Mouse (Mus musculus) embryonic facial prominence, embryonic 10.5 days (tissue): Measurements from ENCODE around the gene Lhb. TPM values are rescaled to one million over a fixed set of nuclear protein-coding genes. Genes with fewer than 3 reads are reported as not detected.

Experiments used
- DNase-seq: peaks from one replicate; pipeline ENCODE4 v3.0.0-alpha.2; 2017; ENCODE audit warnings: low spot score
- H3K27ac ChIP-seq: fragments of 300-500 bp; sonication (generic); replicated peaks from 2 replicates; pipeline ENCODE4 v1.5.1; 2016; ENCODE audit warnings: mild to moderate bottlenecking
- H3K27me3 ChIP-seq: fragments of 300-500 bp; sonication (generic); replicated peaks from 2 replicates; pipeline ENCODE4 v1.6.1; 2016; ENCODE audit warnings: low read depth, mild to moderate bottlenecking; ENCODE audit not compliant: poor library complexity, severe bottlenecking
- H3K36me3 ChIP-seq: fragments of 300-500 bp; sonication (generic); replicated peaks from 2 replicates; pipeline ENCODE4 v1.6.1; 2016; ENCODE audit warnings: mild to moderate bottlenecking, moderate library complexity
- H3K4me1 ChIP-seq: fragments of 300-500 bp; sonication (generic); 2 replicates; pipeline ENCODE4 v1.6.1; 2016
- H3K4me3 ChIP-seq: fragments of 300-500 bp; sonication (generic); 2 replicates; pipeline ENCODE4 v1.5.1; 2016; ENCODE audit warnings: mild to moderate bottlenecking, moderate library complexity
- H3K9me3 ChIP-seq: fragments of 300-500 bp; sonication (generic); 2 replicates; pipeline ENCODE4 v1.6.1; 2016; ENCODE audit warnings: mild to moderate bottlenecking
- WGBS: fragments of 180-500 bp; shearing (Covaris S2); methylation state at CpG from one replicate; pipeline ENCODE4 v1.1.7; 2016; 5-methylcytosine and 5-hydroxymethylcytosine counted together
- polyA plus RNA-seq: library from polyadenylated mRNA; unstranded; fragments of >200 nt; fragmentation: Nextera tagmentation; extraction: Ambion mirVana; gene quantifications from 2 replicates; pipeline ENCODE4 v1.2.1, GENCODE M21; 2016

The Lhb gene
- polyA plus RNA-seq, 1 experiment from 2014 or later, result 0.70 TPM

- WGBS, result 13% methylated on average over 37 of the region's 37 CpGs
- Histone ChIP-seq H3K27ac (peak overlapping the region; percentile 4; the same call in 1 of the 2 replicates), H3K4me1 (peaks cover 52% of the 10 kb centered on the region), H3K36me3 (peaks cover 6% of the 10 kb centered on the region), H3K4me3 (peak overlapping the region; percentile 40), H3K27me3 (peaks cover 100% of the 10 kb centered on the region), H3K9me3 (no peaks in the 10 kb centered on the region)
- DNase-seq, result no peak
Observed at GRCm38 (mm10) chr7:45415636-45416035, 5.0 kb upstream of the Lhb start.

DNA sequence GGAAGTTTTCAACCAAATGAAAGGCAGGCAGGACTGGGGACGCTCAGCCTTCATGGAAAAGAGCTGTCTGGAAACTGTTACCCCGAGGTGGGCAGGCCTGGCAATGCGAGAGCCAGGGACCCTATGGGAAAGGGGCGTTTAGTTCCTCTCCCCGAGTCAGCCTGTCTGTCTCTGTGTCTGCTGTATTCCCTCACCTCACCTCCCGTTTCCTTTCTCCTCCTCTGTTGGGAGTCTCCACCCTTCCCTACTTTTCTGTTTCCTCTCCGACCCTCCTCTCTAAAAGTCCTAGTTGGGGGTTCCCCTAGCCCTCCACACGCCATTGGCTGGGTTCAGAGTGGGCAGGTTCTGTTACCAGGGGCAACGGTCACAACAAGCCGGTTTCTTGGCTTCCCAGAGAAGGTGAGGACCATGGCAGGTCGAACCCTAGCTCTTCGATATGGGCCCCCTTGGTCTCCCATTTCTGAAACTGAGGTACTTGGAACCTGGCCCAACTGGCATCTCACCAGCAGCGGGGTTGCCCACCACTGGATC, 2.6 kb upstream of the Lhb start:
- peaks cover 96% of the 10 kb centered on the region for H3K27me3 ChIP-seq
- peaks cover 30% of the 10 kb centered on the region for H3K36me3 ChIP-seq
- peaks cover 53% of the 10 kb centered on the region for H3K4me1 ChIP-seq
- H3K9me3 ChIP-seq, result no peaks in the 10 kb centered on the region
- WGBS, result 14% methylated on average over 13 of the region's 13 CpGs
- peak overlapping the region; percentile 34 for H3K4me3 ChIP-seq
- DNase-seq, result peak; percentile 51
- no peak overlapping the region for H3K27ac ChIP-seq

DNA sequence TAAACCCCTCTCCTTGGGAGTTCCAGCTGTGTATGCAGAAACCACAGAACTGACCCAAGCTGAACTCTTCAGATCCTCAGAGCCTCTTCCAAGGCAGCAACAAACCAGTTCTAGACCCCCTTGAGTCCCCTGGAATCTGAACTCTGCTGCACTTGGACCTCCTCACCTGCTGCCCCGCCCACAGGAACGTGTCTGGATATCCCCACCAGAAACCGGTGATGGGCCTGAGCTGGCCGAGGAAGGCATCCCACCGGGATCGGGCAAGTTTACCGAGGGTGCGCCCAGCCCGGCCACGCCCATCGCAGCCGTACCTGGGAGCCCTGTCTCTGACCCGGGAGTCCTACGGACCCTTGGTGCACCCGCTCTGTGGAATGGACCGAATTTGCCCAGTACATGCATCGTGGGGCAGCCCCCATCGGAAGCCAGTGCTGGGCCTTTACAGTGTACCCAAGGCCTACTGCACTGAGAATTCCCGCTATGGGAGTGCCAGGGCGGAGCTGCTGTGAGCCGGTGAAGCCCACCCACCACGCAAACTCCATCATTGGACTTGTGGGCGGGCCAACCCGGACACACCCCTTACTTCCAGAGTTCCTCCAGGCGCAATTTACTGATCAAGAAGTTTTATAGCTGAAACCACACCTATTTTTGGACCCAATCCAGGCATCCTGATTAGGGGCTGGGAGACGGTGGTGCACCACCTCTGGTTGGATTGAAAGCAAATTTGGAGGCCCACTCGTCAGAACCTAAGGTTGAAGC, 583 bp upstream of the Lhb start:
- Histone ChIP-seq H3K27ac (no peak overlapping the region), H3K4me1 (peaks cover 34% of the 10 kb centered on the region), H3K4me3 (peak overlapping the region; percentile 22; the same call in 1 of the 2 replicates), H3K9me3 (no peaks in the 10 kb centered on the region), H3K36me3 (peaks cover 50% of the 10 kb centered on the region), H3K27me3 (peaks cover 75% of the 10 kb centered on the region)
- peak; percentile 49 for DNase-seq
- WGBS, result 14% methylated on average over 27 of the region's 27 CpGs

DNA sequence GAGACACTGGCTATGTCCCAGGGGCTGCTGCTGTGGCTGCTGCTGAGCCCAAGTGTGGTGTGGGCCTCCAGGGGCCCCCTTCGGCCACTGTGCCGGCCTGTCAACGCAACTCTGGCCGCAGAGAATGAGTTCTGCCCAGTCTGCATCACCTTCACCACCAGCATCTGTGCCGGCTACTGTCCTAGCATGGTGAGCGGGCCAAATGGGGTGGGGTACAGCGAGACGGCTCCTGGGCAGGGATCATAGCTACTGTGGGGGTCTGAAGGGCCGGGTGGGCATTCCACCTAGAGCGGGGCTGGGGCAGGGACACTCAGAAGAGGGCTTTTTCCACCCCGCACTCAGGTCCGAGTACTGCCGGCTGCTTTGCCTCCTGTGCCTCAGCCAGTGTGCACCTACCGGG, 574 bp downstream of the Lhb start:
- DNase-seq, result no peak
- Histone ChIP-seq H3K9me3 (no peaks in the 10 kb centered on the region), H3K27ac (no peak overlapping the region), H3K4me3 (no peak overlapping the region), H3K4me1 (peaks cover 26% of the 10 kb centered on the region), H3K27me3 (peaks cover 64% of the 10 kb centered on the region), H3K36me3 (peaks cover 61% of the 10 kb centered on the region)
- WGBS, result 91% methylated on average over 14 of the region's 14 CpGs

GRCm38 (mm10) chr7:45426556-45426955, 5.9 kb downstream of the Lhb start:
- H3K27me3 ChIP-seq, result peaks cover 10% of the 10 kb centered on the region
- no peak overlapping the region for H3K27ac ChIP-seq
- no peak overlapping the region for H3K4me3 ChIP-seq
- H3K36me3 ChIP-seq, result peaks cover 100% of the 10 kb centered on the region
- DNase-seq, result no peak
- WGBS, result 93% methylated on average over 8 of the region's 8 CpGs
- H3K9me3 ChIP-seq, result no peaks in the 10 kb centered on the region
- H3K4me1 ChIP-seq, result no peaks in the 10 kb centered on the region

- no peak for DNase-seq
- peak overlapping the region; percentile 92 for H3K27ac ChIP-seq
- H3K4me1 ChIP-seq, result peaks cover 49% of the 10 kb centered on the region
- H3K4me3 ChIP-seq, result peak overlapping the region; percentile 93
- 1% methylated on average over 7 of the region's 7 CpGs for WGBS
- H3K36me3 ChIP-seq, result peaks cover 41% of the 10 kb centered on the region
- H3K9me3 ChIP-seq, result no peaks in the 10 kb centered on the region
- H3K27me3 ChIP-seq, result no peaks in the 10 kb centered on the region
Observed at GRCm38 (mm10) chr7:45433835-45434202, 13.2 kb downstream of the Lhb start.

DNA sequence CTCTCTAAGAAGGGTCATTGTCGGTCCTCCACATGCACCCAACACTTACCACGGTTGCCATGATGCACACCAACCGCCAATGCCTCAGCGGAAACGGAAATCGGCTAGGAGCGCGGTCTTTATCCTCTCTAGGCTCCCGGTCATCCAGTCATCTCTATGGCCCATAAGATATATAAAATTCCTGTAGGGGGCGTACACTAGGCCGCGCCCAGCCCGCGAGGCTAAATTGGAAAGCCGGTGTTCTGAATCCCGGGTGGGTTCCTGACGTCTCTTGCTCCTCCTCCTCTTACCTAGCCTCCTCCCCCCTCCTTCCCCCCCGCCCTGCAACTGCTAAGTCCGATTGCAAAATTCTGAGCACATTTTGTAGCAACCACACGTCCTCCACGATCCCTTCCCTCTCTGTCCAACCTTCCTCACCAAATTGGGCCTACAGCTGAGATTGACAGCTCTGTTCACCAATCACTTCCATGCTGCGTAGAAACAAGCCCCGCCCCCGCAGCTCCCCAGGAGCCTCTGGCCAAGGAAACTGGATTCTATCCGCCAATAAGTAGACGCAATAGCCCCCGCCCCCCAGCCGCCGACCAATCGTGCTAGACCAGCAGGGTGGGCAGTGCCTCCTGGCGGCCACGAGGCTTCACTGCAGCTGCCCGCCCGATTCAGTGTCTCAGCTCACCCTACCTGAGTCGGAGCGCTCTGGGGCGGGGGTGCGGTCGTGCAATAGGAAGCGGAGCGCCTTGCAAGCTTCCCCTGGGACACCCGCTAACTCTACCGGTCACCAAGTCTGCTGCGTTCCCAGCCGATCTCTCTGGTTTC, 13.8 kb downstream of the Lhb start, which contains the start of gene Gys1:
TSS of gene Gys1 (plus strand) at position 642 of the 813 bp plus-strand sequence.
- peak; percentile 100 for DNase-seq
- Histone ChIP-seq H3K4me1 (peaks cover 49% of the 10 kb centered on the region), H3K9me3 (no peaks in the 10 kb centered on the region), H3K36me3 (peaks cover 38% of the 10 kb centered on the region), H3K27me3 (no peaks in the 10 kb centered on the region), H3K27ac (peak within 1 kb of the TSS; percentile 92), H3K4me3 (peak within 1 kb of the TSS; percentile 93)
- under 1% methylated on average over 45 of the region's 45 CpGs for WGBS

DNA sequence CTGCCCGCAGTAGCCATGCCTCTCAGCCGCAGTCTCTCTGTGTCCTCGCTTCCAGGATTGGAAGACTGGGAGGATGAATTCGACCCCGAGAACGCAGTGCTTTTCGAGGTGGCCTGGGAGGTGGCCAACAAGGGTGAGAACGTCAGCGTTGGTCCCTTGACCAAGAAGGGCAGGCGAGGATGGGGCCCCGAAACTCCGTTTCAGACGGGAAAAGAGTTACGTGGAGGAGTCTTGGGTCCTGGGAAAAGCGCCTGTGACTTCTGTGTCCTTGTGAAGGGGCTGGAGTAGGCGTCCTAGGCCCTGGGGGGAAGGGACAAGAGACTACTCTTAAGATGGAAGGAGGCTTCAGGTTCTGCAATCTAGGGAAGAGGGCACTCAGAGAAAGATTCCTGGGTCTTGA, 14.4 kb downstream of the Lhb start:
- WGBS, result 4% methylated on average over 16 of the region's 16 CpGs
- Histone ChIP-seq H3K9me3 (no peaks in the 10 kb centered on the region), H3K36me3 (peaks cover 38% of the 10 kb centered on the region), H3K27ac (peak overlapping the region; percentile 92), H3K27me3 (no peaks in the 10 kb centered on the region), H3K4me3 (peak overlapping the region; percentile 93), H3K4me1 (peaks cover 49% of the 10 kb centered on the region)
- DNase-seq, result no peak

GRCm38 (mm10) chr7:45436444-45436843, 15.8 kb downstream of the Lhb start:
- no peak overlapping the region for H3K27ac ChIP-seq
- H3K4me1 ChIP-seq, result peaks cover 49% of the 10 kb centered on the region
- 0 out of 2 replicates have a peak overlapping the region, but pooled peaks have one; percentile 93 for H3K4me3 ChIP-seq
- no peaks in the 10 kb centered on the region for H3K27me3 ChIP-seq
- whole genome bisulfite sequencing, result 93% methylated on average over 5 of the region's 5 CpGs
- DNase-seq, result no peak
- H3K36me3 ChIP-seq, result peaks cover 38% of the 10 kb centered on the region
- no peaks in the 10 kb centered on the region for H3K9me3 ChIP-seq

DNA sequence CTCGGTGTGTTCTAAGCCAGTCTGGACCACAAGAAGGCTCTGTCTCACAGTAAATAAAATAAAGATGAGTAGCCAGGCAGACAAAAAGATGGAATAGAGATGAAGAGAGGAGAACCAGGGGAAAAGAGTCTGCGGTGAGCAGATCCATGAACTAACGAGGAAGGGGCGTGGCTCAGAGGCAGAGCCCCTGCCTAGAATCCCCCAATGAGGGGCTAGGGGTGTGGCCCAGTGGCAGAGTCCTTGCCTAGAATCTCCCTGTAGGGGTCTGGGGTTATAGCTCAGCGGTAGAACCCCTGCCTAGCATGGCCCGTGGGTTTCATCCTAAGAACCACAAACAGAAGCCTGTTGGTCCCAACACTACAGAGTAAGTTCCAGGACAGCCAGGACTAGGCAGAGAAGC, 16.4 kb downstream of the Lhb start:
- peaks cover 49% of the 10 kb centered on the region for H3K4me1 ChIP-seq
- no peaks in the 10 kb centered on the region for H3K9me3 ChIP-seq
- H3K36me3 ChIP-seq, result peaks cover 36% of the 10 kb centered on the region
- peak; percentile 53 for DNase-seq
- H3K27me3 ChIP-seq, result no peaks in the 10 kb centered on the region
- peak overlapping the region; percentile 62; the same call in 1 of the 2 replicates for H3K27ac ChIP-seq
- WGBS, result 25% methylated on average over 6 of the region's 6 CpGs
- peak overlapping the region; percentile 42 for H3K4me3 ChIP-seq

DNA sequence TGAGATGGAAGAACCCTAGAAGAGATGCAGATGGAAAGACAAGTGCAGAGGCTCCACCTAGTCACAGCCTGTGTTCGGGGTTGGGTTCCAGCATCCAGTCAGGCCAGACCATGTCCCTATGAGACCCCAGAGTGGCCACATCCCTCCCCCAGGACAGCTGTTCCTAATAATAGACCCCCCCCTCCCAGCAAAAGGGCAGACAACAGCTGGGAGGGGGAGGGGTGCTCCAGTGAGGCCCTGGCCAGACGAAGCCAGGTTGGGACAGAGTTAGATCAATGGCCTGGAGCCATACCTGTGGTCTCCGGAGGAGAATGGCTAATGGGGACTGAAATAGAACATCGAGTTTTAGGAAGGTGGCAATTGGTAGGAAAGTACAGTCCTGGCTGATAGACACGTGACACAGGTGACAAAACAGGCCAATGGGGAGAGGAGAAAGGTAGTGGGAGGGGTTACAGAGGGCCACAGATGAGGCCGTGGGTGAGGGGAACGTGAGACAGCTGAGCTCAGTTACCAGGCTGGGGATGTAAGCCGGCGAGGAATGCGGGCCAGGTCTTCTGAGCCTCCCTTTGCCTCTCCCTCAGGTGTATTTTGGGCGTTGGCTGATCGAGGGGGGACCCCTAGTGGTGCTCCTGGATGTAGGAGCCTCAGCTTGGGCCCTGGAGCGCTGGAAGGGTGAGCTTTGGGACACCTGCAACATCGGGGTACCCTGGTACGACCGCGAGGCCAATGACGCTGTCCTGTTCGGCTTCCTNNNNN, 17.1 kb downstream of the Lhb start, which contains the start of gene Ruvbl2:
TSS of gene Ruvbl2 (minus strand) at position 576 of the 756 bp plus-strand sequence.
- Histone ChIP-seq H3K27ac (peak within 1 kb of the TSS; percentile 62), H3K9me3 (no peaks in the 10 kb centered on the region), H3K4me3 (peak within 1 kb of the TSS; percentile 42), H3K4me1 (peaks cover 45% of the 10 kb centered on the region), H3K36me3 (peaks cover 33% of the 10 kb centered on the region), H3K27me3 (no peaks in the 10 kb centered on the region)
- DNase-seq, result peak; percentile 65
- WGBS, result 19% methylated on average over 19 of the region's 19 CpGs
